Mouse (Mus musculus) heart, adult 18-20 months (tissue): ENCODE measurements around the gene Daw1. TPM values are rescaled to one million over a fixed set of nuclear protein-coding genes. Genes with fewer than 3 reads are reported as not detected.

ENCODE experiments used
- DNase-seq, 2 experiments: peaks; one replicate each; pipeline ENCODE4 v3.0.0; 2021 to 2022; ENCODE audit warnings: mixed read lengths in 1 of 2
- long read RNA-seq, 2 experiments: library from polyadenylated mRNA; stranded (forward); transcript quantifications; one replicate each; pipeline ENCODE4 v2.0.0; 2021
- total RNA-seq, 2 experiments: library from RNA; stranded (reverse); gene quantifications; 2 replicates each; pipeline ENCODE4 v1.2.3; 2021

Gene Daw1
- total RNA-seq: not detected
- long read RNA-seq, experiment 1: 0 reads
- long read RNA-seq, experiment 2: 0 reads

GRCm38 (mm10) chr1:83159603-83160002 lies at the start of gene Daw1:
TSS of gene Daw1 (plus strand) at chr1:83159752.
- DNase-seq: peak; percentile 27 to 52

GRCm38 (mm10) chr1:83110992-83111391 lies 48.6 kb upstream of the Daw1 start:
- no peak for DNase-seq

- no peak for DNase-seq
Measured at GRCm38 (mm10) chr1:83111726-83112125, 47.8 kb upstream of the Daw1 start.

DNA sequence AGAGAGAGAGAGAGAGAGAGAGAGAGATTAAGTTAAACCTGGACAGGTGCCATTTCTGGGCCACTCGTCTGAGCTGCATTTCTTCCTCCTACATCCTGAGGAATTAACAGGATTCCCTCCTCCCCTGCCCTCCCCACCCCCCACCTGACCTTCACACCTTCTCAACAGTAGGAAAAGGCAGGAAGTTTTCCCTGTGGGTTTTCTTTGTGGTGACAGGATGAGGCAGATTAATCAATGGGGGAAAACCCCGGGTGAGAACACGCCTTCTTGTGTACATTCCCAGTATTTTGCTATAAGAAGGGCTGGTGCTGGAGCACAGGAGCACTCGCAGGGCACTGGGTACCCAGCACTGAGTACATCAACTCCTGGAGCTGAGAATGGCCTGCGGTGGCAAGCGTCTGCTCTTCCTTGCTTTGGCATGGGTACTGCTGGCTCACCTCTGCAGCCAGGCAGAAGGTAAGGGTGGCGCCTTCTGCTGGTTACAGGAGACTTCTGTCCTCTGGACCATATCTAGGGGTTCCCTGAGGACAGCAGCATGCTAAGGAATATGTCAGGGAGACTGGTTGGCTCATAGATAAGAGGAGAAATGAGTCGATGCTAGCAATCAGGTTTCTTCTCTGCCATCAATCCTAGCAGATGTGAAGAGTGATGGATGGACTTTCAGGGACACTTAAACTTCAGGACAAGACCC lies 43.0 kb upstream of the Daw1 start, which contains the start of gene Ccl20:
Gene Ccl20 (plus strand): TSS at position 320 of the 691 bp plus-strand sequence.
- no peak for DNase-seq

GRCm38 (mm10) chr1:83117217-83117616 lies 42.3 kb upstream of the Daw1 start:
- DNase-seq: no peak

DNA sequence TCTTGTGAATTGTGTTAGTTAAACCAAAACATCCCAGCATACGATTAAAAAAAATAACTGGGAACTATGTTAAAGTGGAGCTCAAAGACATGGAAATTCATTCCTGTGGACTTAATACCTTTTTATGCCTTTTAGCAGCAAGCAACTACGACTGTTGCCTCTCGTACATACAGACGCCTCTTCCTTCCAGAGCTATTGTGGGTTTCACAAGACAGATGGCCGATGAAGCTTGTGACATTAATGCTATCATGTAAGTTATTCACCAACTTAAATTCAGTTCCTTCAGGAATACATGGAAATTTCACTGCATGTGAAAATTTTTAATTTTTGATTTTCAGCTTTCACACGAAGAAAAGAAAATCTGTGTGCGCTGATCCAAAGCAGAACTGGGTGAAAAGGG lies 41.9 kb upstream of the Daw1 start:
- DNase-seq: no peak

DNA sequence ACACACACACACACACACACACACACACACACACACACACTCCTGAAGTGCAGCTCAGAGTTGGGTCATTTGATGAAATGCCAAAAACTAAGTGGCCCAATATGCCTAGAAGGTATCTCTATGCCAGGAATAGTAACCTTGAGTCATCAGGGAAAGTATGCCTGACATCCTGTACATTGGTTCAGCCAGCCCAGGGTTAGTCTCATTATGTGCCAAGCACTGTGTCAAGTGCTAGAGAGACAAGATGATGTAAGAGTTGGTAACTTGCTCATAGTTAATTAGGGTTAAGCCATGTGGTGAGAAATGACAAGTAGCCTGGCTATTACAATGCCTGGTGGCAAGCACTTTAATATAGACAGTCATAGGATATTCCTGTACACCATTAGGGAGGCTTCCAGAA lies 39.6 kb upstream of the Daw1 start:
- peak; percentile 29 to 51 for DNase-seq

DNA sequence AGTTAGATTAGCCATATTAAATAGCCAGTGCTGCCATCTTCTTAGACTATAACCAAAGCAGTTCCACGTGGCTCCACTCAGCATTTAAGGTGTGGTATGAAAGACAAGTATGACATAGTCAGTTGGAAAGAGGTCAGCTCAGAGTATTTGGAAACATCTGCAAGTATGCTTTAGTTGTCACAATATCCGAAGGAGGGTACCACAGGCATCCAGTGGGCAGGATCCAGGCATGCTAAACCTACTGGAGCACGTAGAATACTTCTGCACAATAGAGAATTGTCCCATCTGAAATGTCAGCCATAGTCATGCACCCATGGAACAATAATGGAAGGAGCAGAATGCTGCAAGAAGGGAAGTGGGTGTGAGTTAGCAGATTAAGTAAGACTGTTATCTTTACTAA lies 39.2 kb upstream of the Daw1 start:
- DNase-seq: no peak

- no peak for DNase-seq
Measured at GRCm38 (mm10) chr1:83123201-83123600, 36.4 kb upstream of the Daw1 start.

GRCm38 (mm10) chr1:83135829-83136228 lies 23.7 kb upstream of the Daw1 start:
- no peak for DNase-seq

DNA sequence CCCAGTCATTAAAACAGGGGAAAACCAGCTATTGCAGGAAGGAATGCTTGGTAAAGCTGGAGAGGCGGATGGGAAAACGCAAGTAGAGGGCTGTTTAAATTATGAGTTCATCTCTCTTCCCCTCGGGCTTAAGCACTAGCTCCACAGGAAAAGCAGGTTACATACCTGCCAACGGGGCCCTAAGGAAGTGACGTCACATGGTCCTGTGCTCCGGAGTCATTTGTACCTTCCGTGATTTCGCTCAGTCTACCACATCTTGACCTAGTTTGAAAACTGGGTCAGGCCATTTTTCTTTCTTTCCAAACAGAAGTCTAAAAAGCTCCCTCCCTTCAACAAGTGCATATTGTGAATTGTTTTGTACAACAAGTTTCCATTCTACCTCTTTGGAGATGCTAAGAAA lies 21.7 kb upstream of the Daw1 start:
- DNase-seq: no peak

DNA sequence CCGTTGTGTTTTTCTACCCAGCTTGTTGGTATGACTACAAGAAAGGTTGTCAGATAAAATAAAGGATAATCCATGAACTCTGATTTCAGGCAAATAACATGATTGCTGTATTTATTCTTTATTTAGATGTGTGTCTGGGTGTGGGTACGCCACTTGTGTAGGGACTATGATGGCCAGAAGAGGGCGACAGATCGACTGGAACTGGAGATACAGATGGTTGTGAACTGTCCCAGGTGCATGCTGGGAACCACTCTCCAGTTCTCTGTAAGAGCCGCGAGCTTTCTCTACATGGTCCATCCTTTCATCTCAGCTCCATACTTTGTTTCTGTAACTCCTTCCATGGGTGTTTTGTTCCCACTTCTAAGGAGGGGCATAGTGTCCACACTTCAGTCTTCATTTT lies 20.8 kb upstream of the Daw1 start:
- DNase-seq: no peak

- DNase-seq: no peak
Measured at GRCm38 (mm10) chr1:83141510-83141909, 18.0 kb upstream of the Daw1 start.

GRCm38 (mm10) chr1:83142055-83142454 lies 17.5 kb upstream of the Daw1 start:
- no peak for DNase-seq

DNA sequence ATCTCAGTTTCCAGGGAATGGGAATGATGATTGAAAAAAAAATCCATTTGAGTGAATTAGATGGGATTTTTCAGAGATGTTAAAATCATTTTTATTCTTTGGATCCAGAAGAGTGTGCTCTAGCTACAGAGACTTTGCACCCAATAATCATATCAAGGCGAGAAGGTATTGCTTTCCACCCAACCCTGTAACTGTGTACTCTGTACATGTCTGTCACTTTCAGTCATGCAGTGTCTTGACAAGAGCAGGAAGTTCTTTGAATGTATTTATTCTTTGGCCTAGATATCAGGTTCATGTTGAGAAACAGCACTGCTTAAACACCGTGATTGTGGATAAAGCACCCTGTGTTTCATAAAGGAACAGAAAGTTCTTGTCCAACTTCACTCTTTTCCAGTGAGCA lies 13.0 kb upstream of the Daw1 start:
- no peak for DNase-seq

DNA sequence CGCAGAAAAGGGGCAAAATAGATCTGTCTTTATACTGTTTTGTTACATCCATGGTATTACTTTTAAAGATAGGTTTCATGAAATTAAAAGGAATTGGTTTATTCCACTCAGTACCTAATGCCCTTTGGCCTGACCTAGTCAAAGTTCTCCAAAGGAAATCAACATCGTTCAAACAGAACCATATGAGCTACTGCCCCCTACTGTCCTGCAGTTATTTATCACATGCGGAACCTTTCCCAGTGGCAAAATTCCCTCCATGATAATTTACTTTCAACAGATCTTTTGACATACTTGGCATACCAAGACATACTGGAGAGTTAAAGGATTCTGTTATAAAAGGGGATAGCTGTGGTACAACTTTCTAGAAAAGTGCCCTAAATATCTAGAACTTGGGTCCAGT lies 9.3 kb upstream of the Daw1 start:
- peak in 1 of 2 experiments; percentile 3 for DNase-seq

GRCm38 (mm10) chr1:83152961-83153360 lies 6.6 kb upstream of the Daw1 start:
- no peak for DNase-seq

GRCm38 (mm10) chr1:83156876-83157275 lies 2.7 kb upstream of the Daw1 start:
- no peak for DNase-seq

DNA sequence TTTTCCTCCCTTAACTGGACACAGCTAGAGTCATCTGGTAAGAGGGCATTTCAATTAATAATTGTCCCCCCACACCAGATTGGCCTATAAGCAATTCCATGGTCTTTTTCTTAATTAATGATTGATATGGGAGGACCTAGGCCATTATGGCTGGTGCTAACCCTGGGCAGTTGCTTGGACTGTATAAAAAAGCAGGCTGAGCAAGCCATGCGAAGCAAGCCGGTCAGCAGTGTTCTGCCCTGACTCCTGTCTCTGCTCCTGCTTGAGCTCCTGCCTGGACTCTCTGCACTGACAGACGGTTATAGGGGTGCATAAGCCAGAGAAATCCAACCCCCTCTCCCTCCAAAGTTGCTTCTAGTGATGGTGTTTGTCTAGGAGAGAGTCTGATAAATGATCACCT lies 2.1 kb downstream of the Daw1 start:
- DNase-seq: no peak

DNA sequence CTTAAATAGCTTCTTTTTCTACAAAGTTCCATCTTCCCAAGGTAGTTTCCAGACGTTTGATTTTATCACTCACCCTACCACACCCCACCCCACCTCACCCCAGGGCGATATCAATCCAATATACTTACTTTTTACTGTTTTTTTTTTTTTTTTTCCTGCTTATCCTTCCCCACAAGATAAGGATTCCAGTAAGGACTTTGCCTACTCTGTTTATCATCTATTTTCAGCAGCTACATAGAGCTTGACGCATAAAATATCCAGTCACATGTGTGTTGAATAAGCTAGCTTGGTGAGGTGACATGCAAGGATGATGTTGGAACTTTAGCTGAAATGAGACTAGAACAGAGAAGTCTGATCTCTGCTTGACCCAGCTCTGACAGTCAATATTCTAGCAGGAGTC lies 4.5 kb downstream of the Daw1 start:
- no peak for DNase-seq

DNA sequence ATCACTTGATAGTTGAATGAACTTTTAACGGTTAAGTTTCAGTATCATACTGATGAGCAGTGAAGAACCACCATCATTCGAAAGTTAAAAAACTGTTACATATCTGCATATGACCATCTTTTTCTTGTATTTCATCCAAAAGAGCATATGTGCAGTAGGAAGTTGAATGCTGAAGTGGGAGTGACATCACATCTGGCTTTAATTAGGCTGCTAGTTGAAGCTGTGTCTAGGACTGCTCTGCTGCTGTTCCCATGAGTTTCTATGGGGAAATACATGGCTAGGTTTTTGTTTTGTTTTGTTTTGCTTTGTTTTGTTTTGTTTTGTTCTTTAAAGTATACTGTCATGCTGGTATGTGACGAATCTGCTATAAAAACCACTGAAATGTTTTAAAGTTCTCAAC lies 9.6 kb downstream of the Daw1 start:
- no peak for DNase-seq

- no peak for DNase-seq
Measured at GRCm38 (mm10) chr1:83175985-83176384, 16.4 kb downstream of the Daw1 start.

GRCm38 (mm10) chr1:83179531-83179930 lies 20.0 kb downstream of the Daw1 start:
- DNase-seq: no peak

- no peak for DNase-seq
Measured at GRCm38 (mm10) chr1:83181418-83181817, 21.9 kb downstream of the Daw1 start.

DNA sequence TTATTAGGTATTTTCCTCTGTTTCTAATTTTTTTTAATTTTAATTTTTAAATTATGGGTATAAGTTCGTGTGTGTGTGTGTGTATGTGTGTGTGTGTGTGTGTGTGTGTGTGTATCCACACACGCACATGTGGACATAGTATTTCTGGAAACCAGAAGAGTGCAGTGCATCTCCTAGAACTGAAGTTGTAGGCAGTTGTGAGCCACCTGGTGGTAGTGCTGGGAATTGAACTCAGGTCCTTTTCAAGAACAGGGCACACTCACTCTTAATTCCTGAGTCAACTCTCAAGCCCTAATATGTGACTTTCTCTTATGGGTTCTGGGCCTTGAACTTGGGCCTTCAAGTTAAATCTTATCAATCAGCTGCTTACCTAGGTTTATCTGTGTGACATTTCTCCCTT lies 27.6 kb downstream of the Daw1 start:
- DNase-seq: peak; percentile 15 to 72
